Mouse (Mus musculus) intestine, postnatal 0 days (tissue): ENCODE measurements around the gene Elmo1. TPM values are rescaled to one million over a fixed set of nuclear protein-coding genes. Genes with fewer than 3 reads are reported as not detected.

Experiments
- ATAC-seq: fragments of 200-750 bp; cut with Nextera tagmentation; 2 replicates; pipeline ENCODE4 v1.8.0; 2017; ENCODE audit warnings: mild to moderate bottlenecking, moderate TSS enrichment, moderate library complexity
- H3K27ac ChIP-seq: fragments of 300-500 bp; sonication (generic); 2 replicates; pipeline ENCODE4 v1.5.1; 2014; ENCODE audit warnings: mild to moderate bottlenecking, low read depth, low read length, moderate library complexity
- H3K27me3 ChIP-seq: fragments of 300-500 bp; sonication (generic); replicated peaks from 2 replicates; pipeline ENCODE4 v1.6.1; 2014; ENCODE audit warnings: low read length, mixed read lengths; ENCODE audit not compliant: control insufficient read depth, insufficient read depth
- H3K36me3 ChIP-seq: fragments of 300-500 bp; sonication (generic); 2 replicates; pipeline ENCODE4 v1.6.1; 2014; ENCODE audit warnings: mild to moderate bottlenecking, moderate library complexity; ENCODE audit not compliant: control insufficient read depth, insufficient read depth
- H3K4me1 ChIP-seq: fragments of 300-500 bp; sonication (generic); replicated peaks from 2 replicates; pipeline ENCODE4 v1.6.1; 2014; ENCODE audit warnings: antibody characterized with exemption, low read length, mixed read lengths; ENCODE audit not compliant: control insufficient read depth, insufficient read depth
- H3K4me2 ChIP-seq: fragments of 300-500 bp; sonication (generic); replicated peaks from 2 replicates; pipeline ENCODE4 v1.6.1; 2014; ENCODE audit warnings: low read depth, mild to moderate bottlenecking, moderate library complexity
- H3K4me3 ChIP-seq: fragments of 300-500 bp; sonication (generic); 2 replicates; pipeline ENCODE4 v1.5.1; 2014; ENCODE audit warnings: low read depth, low read length
- H3K9ac ChIP-seq: fragments of 300-500 bp; sonication (generic); 2 replicates; pipeline ENCODE4 v1.6.1; 2014; ENCODE audit warnings: mild to moderate bottlenecking, low read depth, low read length
- H3K9me3 ChIP-seq: fragments of 300-500 bp; sonication (generic); 2 replicates; pipeline ENCODE4 v1.6.1; 2016; ENCODE audit warnings: mixed run types; ENCODE audit not compliant: control insufficient read depth
- CTCF ChIP-seq: sonication (generic); IDR thresholded peaks from 2 replicates; pipeline ENCODE4 v1.5.1; 2016; ENCODE audit warnings: low read depth, mild to moderate bottlenecking, control low read depth, antibody characterized with exemption, moderate library complexity
- WGBS: fragments of 180-500 bp; shearing (Covaris S2); extraction: QIAGEN DNeasy Blood & Tissue Kit; methylation state at CpG from one replicate; pipeline ENCODE4 v1.1.7; 2014; 5-methylcytosine and 5-hydroxymethylcytosine counted together
- polyA plus RNA-seq: library from polyadenylated mRNA; unstranded; fragments of >200 nt; fragmentation: Nextera tagmentation; extraction: Ambion mirVana; gene quantifications from 2 replicates; pipeline ENCODE4 v1.2.1, GENCODE M21; 2015

Gene Elmo1
- polyA plus RNA-seq, 1 experiment from 2014 or later = 8.2 TPM

DNA sequence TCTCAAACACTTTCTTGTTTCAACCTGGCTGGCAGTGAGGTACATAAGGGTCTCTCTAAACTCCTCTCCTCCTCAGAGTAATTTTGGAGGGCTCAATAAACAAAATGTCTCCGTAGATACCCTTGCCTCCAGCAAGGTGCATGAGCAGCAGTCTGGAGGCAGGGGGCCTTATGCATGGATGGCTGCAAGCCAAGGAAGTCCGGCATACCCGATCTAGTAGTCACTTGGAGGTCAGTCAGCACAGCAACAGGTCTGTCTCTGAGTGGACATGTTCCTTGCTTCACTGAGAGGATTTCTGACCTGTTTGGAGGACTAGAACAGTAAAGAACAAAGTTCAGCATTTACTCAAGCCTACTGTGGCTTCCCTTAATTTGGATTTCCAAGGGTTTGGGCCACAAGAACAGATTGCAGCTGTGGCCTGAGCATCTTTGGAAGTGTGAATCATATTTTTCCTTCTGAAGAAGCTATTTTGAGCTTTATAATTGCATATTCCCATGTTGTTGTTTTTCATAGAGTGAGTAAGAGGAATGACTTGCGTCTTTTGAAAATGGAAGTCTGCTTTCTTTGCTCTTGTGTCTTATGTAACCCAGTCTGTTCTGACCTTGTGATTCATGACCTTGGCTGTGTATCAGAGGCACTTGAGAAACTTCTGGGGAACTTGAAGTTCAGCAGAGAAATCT lies 296.2 kb downstream of the Elmo1 start:
- ATAC-seq = no peak
- no peaks in the 10 kb centered on the region for H3K9me3 ChIP-seq
- 0 out of 2 replicates have a peak, but pooled peaks cover 2% of the 10 kb centered on the region for H3K4me1 ChIP-seq
- no peak for TF ChIP-seq CTCF
- WGBS = 78% methylated on average over 4 of the region's 4 CpGs
- no peak overlapping the region for H3K4me2 ChIP-seq
- no peaks in the 10 kb centered on the region for H3K27me3 ChIP-seq
- H3K36me3 ChIP-seq = no peaks in the 10 kb centered on the region
- no peak overlapping the region for H3K4me3 ChIP-seq
- H3K27ac ChIP-seq = no peak overlapping the region
- no peak overlapping the region for H3K9ac ChIP-seq

DNA sequence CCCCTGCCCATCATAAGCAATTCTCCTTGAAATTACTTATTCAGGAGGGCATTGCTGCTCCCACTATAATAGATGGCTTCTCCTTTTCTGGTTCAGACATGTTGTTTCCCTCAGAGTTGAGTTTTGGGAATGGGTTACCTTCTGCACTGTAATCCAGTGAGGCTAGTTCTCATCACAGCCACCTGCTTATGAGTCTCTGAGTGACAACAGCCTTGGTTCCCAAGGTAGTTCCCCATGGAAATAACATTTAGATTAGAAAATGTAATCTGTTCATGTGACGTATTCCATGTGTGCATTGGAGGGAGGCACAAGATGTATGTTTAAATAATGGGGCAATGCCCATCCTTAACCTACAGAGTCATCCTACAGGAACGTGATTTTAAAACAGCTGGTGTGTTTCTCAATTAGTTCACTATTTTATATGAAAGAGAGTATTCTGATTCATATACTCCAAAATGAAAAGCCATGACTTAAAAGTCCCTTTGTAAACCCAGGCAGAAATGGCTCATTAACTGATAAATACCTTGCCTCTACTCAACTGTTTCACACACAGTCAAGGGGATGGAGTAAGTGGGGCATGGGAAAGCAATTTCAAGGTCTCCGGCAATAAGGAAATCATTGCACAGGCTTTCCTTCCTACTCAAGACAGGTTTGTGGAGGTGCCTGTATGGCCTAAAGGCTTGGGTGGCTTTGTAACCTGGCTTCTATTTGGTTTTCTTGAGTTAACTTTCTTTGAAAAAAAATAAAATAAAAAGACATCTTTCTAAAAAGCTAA lies 302.6 kb downstream of the Elmo1 start:
- no peak for ATAC-seq
- Histone ChIP-seq H3K36me3 (no peaks in the 10 kb centered on the region), H3K27ac (no peak overlapping the region), H3K4me1 (no peaks in the 10 kb centered on the region), H3K4me3 (no peak overlapping the region), H3K9me3 (no peaks in the 10 kb centered on the region), H3K4me2 (no peak overlapping the region), H3K27me3 (no peaks in the 10 kb centered on the region), H3K9ac (no peak overlapping the region)
- no peak for TF ChIP-seq CTCF
- 68% methylated on average over 3 of the region's 3 CpGs for WGBS

DNA sequence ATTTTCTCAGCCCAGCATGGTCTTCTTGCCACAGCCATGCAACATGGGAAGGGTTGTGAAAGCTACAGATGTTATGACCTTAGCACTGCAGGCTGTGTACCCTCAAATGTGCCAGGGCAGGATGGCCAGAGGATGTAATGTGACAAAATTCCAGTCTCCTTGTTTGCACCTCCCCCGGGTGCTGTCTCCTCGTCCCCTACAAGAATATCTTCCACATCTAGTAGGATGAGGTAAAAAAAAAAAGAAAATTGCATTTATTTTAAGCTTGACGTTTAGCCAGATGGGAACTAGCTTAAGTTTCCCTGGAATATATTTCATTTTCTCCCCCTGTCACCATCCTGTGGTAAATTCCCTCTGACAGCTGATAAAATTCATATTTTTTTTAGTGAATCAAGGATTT lies 307.3 kb downstream of the Elmo1 start:
- TF ChIP-seq CTCF = no peak
- no peak for ATAC-seq
- H3K36me3 ChIP-seq = no peaks in the 10 kb centered on the region
- H3K9ac ChIP-seq = no peak overlapping the region
- H3K4me3 ChIP-seq = no peak overlapping the region
- H3K27me3 ChIP-seq = no peaks in the 10 kb centered on the region
- H3K9me3 ChIP-seq = no peaks in the 10 kb centered on the region
- H3K27ac ChIP-seq = no peak overlapping the region
- whole genome bisulfite sequencing = 84% methylated on average over 3 of the region's 3 CpGs
- H3K4me1 ChIP-seq = no peaks in the 10 kb centered on the region
- no peak overlapping the region for H3K4me2 ChIP-seq

DNA sequence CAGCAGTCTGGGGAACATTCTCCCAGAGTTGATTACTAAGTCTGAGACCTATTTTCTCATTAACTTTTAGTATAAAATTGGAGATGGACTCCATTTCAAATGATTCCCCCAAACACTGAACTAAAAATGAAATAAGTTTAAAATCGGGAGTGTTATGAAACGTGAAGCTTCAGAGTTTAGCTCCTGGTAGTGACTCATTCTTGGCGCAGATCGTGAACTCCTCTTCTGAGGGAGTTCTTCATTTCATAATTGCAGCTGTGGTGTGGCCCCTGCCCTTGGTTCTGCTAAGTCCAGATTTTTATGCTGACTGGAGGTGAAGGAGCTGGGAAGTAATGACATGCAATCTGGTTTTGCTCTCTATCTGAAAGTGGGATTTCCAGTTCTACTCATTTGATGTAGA lies 307.9 kb downstream of the Elmo1 start:
- Histone ChIP-seq H3K9ac (no peak overlapping the region), H3K4me3 (no peak overlapping the region), H3K9me3 (no peaks in the 10 kb centered on the region), H3K27me3 (no peaks in the 10 kb centered on the region), H3K4me2 (no peak overlapping the region), H3K36me3 (no peaks in the 10 kb centered on the region), H3K4me1 (no peaks in the 10 kb centered on the region), H3K27ac (no peak overlapping the region)
- no peak for ATAC-seq
- 77% methylated on average over 4 of the region's 4 CpGs for WGBS
- no peak for TF ChIP-seq CTCF

DNA sequence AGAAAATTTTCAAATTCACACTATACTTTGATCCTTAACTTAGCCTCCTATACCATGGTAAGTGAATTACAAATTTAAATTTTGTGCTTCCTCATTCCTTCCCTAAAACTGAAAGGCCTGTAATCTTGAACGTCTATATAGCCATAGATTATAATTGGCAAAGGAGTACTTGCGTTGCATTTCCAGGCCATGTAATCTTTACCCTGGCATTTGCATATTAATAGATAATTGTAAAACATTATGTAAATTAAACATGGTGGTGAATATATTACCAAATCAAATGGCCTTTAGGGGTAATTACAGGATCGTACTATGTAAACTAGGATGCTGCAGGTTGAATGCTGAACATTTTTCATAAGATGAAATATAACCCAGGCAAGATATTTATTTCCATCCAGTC lies 314.1 kb downstream of the Elmo1 start:
- H3K9me3 ChIP-seq = no peaks in the 10 kb centered on the region
- H3K4me3 ChIP-seq = no peak overlapping the region
- TF ChIP-seq CTCF = no peak
- no peak overlapping the region for H3K27ac ChIP-seq
- H3K4me2 ChIP-seq = no peak overlapping the region
- no peaks in the 10 kb centered on the region for H3K36me3 ChIP-seq
- H3K4me1 ChIP-seq = no peaks in the 10 kb centered on the region
- H3K27me3 ChIP-seq = no peaks in the 10 kb centered on the region
- H3K9ac ChIP-seq = no peak overlapping the region
- no peak for ATAC-seq
- 80% methylated on average over 3 of the region's 3 CpGs for WGBS

DNA sequence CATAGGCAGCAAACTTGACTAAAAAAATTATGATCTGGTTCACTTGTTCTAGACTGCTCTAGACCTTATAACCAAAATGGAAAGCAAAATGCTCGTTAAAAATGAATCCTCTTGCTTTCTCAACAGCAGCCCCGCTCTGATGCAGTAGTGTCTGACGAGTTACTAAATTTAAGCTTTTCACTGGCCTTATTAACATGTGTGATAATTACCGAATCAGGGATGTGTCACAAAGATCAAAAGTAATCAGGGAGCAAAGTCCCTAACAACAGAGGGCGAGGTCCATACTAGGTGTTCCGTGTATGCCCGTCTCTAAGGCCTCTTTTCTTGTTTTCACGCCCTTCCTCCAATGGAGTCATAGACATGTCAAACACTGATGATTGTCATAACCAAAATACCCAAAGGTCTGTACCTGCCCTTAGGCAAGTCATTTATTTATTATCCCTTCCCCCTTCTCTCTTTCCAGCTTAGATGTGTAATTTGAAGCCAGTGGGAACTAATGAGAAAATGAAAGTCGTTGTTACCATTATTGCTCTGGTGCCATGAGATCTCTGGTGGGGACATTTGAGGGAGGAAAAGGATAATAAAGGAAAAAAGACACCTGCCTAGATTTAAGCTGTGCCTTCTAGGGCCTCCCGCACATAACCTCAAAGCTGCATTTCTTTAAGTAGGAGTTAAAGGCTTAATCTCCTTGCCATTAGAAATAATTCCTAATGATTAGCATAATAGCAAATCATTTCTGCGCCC lies 316.2 kb downstream of the Elmo1 start:
- Histone ChIP-seq H3K4me1 (no peaks in the 10 kb centered on the region), H3K36me3 (no peaks in the 10 kb centered on the region), H3K4me2 (no peak overlapping the region), H3K27ac (no peak overlapping the region), H3K4me3 (no peak overlapping the region), H3K27me3 (no peaks in the 10 kb centered on the region), H3K9me3 (no peaks in the 10 kb centered on the region), H3K9ac (no peak overlapping the region)
- WGBS = 71% methylated on average over 11 of the region's 11 CpGs
- TF ChIP-seq CTCF = no peak
- 0 out of 2 replicates have a peak, but pooled peaks have one; percentile 31 for ATAC-seq
